Mouse (Mus musculus) lung, embryonic 14.5 days (tissue): ENCODE results near the gene Pnp. TPM values are rescaled to one million over a fixed set of nuclear protein-coding genes. Genes with fewer than 3 reads are reported as not detected.
"Not testable (repeated sequence)": the region's sequence is repeated elsewhere in the genome, so short reads cannot be mapped to it uniquely, and the experiment has no call there.

Experiments
- ATAC-seq: fragments of 200-750 bp; cut with Nextera tagmentation; 2 replicates; pipeline ENCODE4 v1.8.0; 2017; ENCODE audit warnings: mild to moderate bottlenecking, moderate TSS enrichment, moderate library complexity; ENCODE audit not compliant: insufficient read depth
- DNase-seq: peaks from one replicate; pipeline ENCODE4 v3.0.0-alpha.2; 2015
- H3K27ac ChIP-seq: fragments of 300-500 bp; sonication (generic); 2 replicates; pipeline ENCODE4 v1.5.1; 2014; ENCODE audit warnings: low read depth, mild to moderate bottlenecking, moderate library complexity
- H3K27me3 ChIP-seq: fragments of 300-500 bp; sonication (generic); 2 replicates; pipeline ENCODE4 v1.6.1; 2014; ENCODE audit warnings: low read length, control low read depth; ENCODE audit not compliant: insufficient read depth
- H3K36me3 ChIP-seq: fragments of 300-500 bp; sonication (generic); 2 replicates; pipeline ENCODE4 v1.6.1; 2014; ENCODE audit warnings: control low read depth; ENCODE audit not compliant: insufficient read depth
- H3K4me1 ChIP-seq: fragments of 300-500 bp; sonication (generic); 2 replicates; pipeline ENCODE4 v1.6.1; 2014; ENCODE audit warnings: antibody characterized with exemption, control low read depth; ENCODE audit not compliant: insufficient read depth
- H3K4me2 ChIP-seq: fragments of 300-500 bp; sonication (generic); 2 replicates; pipeline ENCODE4 v1.6.1; 2014; ENCODE audit warnings: mild to moderate bottlenecking
- H3K4me3 ChIP-seq: fragments of 300-500 bp; sonication (generic); 2 replicates; pipeline ENCODE4 v1.5.1; 2014; ENCODE audit warnings: low read depth, low read length
- H3K9ac ChIP-seq: fragments of 300-500 bp; sonication (generic); 2 replicates; pipeline ENCODE4 v1.6.1; 2014
- H3K9me3 ChIP-seq: fragments of 300-500 bp; sonication (generic); 2 replicates; pipeline ENCODE4 v1.6.1; 2016; ENCODE audit warnings: low read depth, low read length, control low read depth
- CTCF ChIP-seq: IDR thresholded peaks from 2 replicates; pipeline ENCODE4 v1.5.1; 2016; ENCODE audit warnings: antibody characterized with exemption, low read depth
- WGBS: fragments of 180-500 bp; shearing (Covaris S2); extraction: QIAGEN DNeasy Blood & Tissue Kit; methylation state at CpG from one replicate; pipeline ENCODE4 v1.1.7; 2014; 5-methylcytosine and 5-hydroxymethylcytosine counted together
- polyA plus RNA-seq: library from polyadenylated mRNA; unstranded; fragments of >200 nt; fragmentation: Nextera tagmentation; extraction: Ambion mirVana; gene quantifications from 2 replicates; pipeline ENCODE4 v1.2.1, GENCODE M21; 2014

Gene Pnp
- polyA plus RNA-seq, 1 experiment from 2014 or later: 64.4 TPM

- no peak for TF ChIP-seq CTCF
- H3K27ac ChIP-seq: no peak overlapping the region
- 20% methylated on average over 23 of the region's 23 CpGs for WGBS
Measured at GRCm38 (mm10) chr14:50896747-50897373, 34.0 kb upstream of the Pnp start.

GRCm38 (mm10) chr14:50897374-50897765 is 33.5 kb upstream of the Pnp start, which contains the start of gene Klhl33:
Klhl33 (minus strand) TSS chr14:50897507.
- Histone ChIP-seq H3K4me1 (0 out of 2 replicates have a peak, but pooled peaks cover 3% of the 10 kb centered on the region), H3K9me3 (no peaks in the 10 kb centered on the region), H3K4me3 (peak within 1 kb of the TSS; percentile 40), H3K27ac (no peak within 1 kb of the TSS), H3K4me2 (peak within 1 kb of the TSS; percentile 81), H3K36me3 (no peaks in the 10 kb centered on the region), H3K27me3 (peaks cover 9% of the 10 kb centered on the region), H3K9ac (peak within 1 kb of the TSS; percentile 57)
- ATAC-seq (no peak), DNase-seq (peak; percentile 1)
- no peak for TF ChIP-seq CTCF
- WGBS: 52% methylated on average over 7 of the region's 7 CpGs

More at GRCm38 (mm10) chr14:50896747-50897373, 34.0 kb upstream of the Pnp start:
- Histone ChIP-seq H3K36me3 (no peaks in the 10 kb centered on the region), H3K27me3 (peaks cover 9% of the 10 kb centered on the region), H3K4me1 (0 out of 2 replicates have a peak, but pooled peaks cover 3% of the 10 kb centered on the region), H3K9me3 (no peaks in the 10 kb centered on the region), H3K9ac (peak overlapping the region; percentile 57), H3K4me3 (peak overlapping the region; percentile 40), H3K4me2 (peak overlapping the region; percentile 81)
- DNase-seq (peak; percentile 30), ATAC-seq (peak; percentile 33; the same call in 1 of the 2 replicates)

- not testable (repeated sequence) for H3K4me2 ChIP-seq, H3K4me3 ChIP-seq, H3K27me3 ChIP-seq, H3K9ac ChIP-seq, DNase-seq, ATAC-seq, H3K36me3 ChIP-seq, H3K27ac ChIP-seq, H3K9me3 ChIP-seq, H3K4me1 ChIP-seq
- 93% methylated on average over 2 of the region's 2 CpGs for WGBS
Measured at GRCm38 (mm10) chr14:50897992-50898391, 32.9 kb upstream of the Pnp start.

- H3K9ac ChIP-seq: peak overlapping the region; percentile 43
- ATAC-seq (peak; percentile 87), DNase-seq (peak; percentile 68)
- H3K4me2 ChIP-seq: peak overlapping the region; percentile 69
- H3K4me1 ChIP-seq: 0 out of 2 replicates have a peak, but pooled peaks cover 4% of the 10 kb centered on the region
- peak overlapping the region; percentile 37 for H3K4me3 ChIP-seq
- H3K27me3 ChIP-seq: no peaks in the 10 kb centered on the region
- no peaks in the 10 kb centered on the region for H3K9me3 ChIP-seq
- TF ChIP-seq CTCF: peak; percentile 60
- 4% methylated on average over 26 of the region's 26 CpGs for WGBS
- no peak overlapping the region for H3K27ac ChIP-seq
- no peaks in the 10 kb centered on the region for H3K36me3 ChIP-seq
Measured at GRCm38 (mm10) chr14:50903973-50904827, 26.7 kb upstream of the Pnp start.

GRCm38 (mm10) chr14:50904828-50905129 is 26.1 kb upstream of the Pnp start:
- DNase-seq (no peak), ATAC-seq (no peak)
- WGBS: 82% methylated on average over 4 of the region's 4 CpGs
- H3K4me3 ChIP-seq: no peak overlapping the region
- H3K9ac ChIP-seq: no peak overlapping the region
- 0 out of 2 replicates have a peak, but pooled peaks cover 4% of the 10 kb centered on the region for H3K4me1 ChIP-seq
- H3K36me3 ChIP-seq: no peaks in the 10 kb centered on the region
- no peaks in the 10 kb centered on the region for H3K9me3 ChIP-seq
- no peak overlapping the region for H3K27ac ChIP-seq
- no peak overlapping the region for H3K4me2 ChIP-seq
- no peaks in the 10 kb centered on the region for H3K27me3 ChIP-seq
- TF ChIP-seq CTCF: no peak

GRCm38 (mm10) chr14:50905327-50905726 is 25.6 kb upstream of the Pnp start:
- not testable (repeated sequence) for H3K4me3 ChIP-seq, ATAC-seq, H3K27ac ChIP-seq, H3K9me3 ChIP-seq, H3K36me3 ChIP-seq, H3K9ac ChIP-seq, H3K4me2 ChIP-seq, H3K4me1 ChIP-seq, H3K27me3 ChIP-seq, DNase-seq

- no peak overlapping the region for H3K4me3 ChIP-seq
- H3K36me3 ChIP-seq: peaks cover 13% of the 10 kb centered on the region; the same call in 1 of the 2 replicates
- H3K27ac ChIP-seq: no peak overlapping the region
- H3K4me1 ChIP-seq: 0 out of 2 replicates have a peak, but pooled peaks cover 4% of the 10 kb centered on the region
- DNase-seq (no peak), ATAC-seq (no peak)
- no peak for TF ChIP-seq CTCF
- no peaks in the 10 kb centered on the region for H3K27me3 ChIP-seq
- H3K4me2 ChIP-seq: no peak overlapping the region
- no peaks in the 10 kb centered on the region for H3K9me3 ChIP-seq
- H3K9ac ChIP-seq: no peak overlapping the region
- 71% methylated on average over 4 of the region's 4 CpGs for WGBS
Measured at GRCm38 (mm10) chr14:50908126-50908525, 22.8 kb upstream of the Pnp start.
